Mouse (Mus musculus) gastrocnemius, adult 2 months (tissue): Measurements from ENCODE around the gene Ccdc9. TPM values are rescaled to one million over a fixed set of nuclear protein-coding genes. Genes with fewer than 3 reads are reported as not detected.
A peak's percentile ranks its signal among the peaks of the same experiment; 100 is the strongest.

Source experiments
- DNase-seq: peaks from one replicate; pipeline ENCODE4 v3.0.0; 2022
- H3K27ac ChIP-seq: fragments of 200-600 bp; 2 replicates; pipeline ENCODE4 v1.8.1; 2022; ENCODE audit warnings: mild to moderate bottlenecking
- H3K4me3 ChIP-seq: fragments of 200-600 bp; 2 replicates; pipeline ENCODE4 v1.8.1; 2022; ENCODE audit warnings: mild to moderate bottlenecking, moderate library complexity
- CTCF ChIP-seq: fragments of 200-600 bp; IDR thresholded peaks from 2 replicates; pipeline ENCODE4 v1.8.1; 2022; ENCODE audit warnings: antibody characterized with exemption, mild to moderate bottlenecking, moderate library complexity
- intact Hi-C: fragments of 180-260 bp; cut with DNase I; formaldehyde crosslinking; loops from one replicate; pipeline ENCODE4 v1.15.1; 2025
- total RNA-seq, 2 experiments: library from RNA; stranded (reverse); gene quantifications; 2 replicates each; pipeline ENCODE4 v1.2.3; 2021

Ccdc9 gene
- total RNA-seq, 2 experiments from 2014 or later: 41.0 to 42.1 TPM

GRCm38 (mm10) chr7:16254195-16254594 lies 32.4 kb downstream of the Ccdc9 start:
- TF ChIP-seq CTCF: no peak
- no peak for DNase-seq
- Histone ChIP-seq H3K4me3 (no peak overlapping the region), H3K27ac (no peak overlapping the region)
- intact Hi-C loops: no loop called here

- no peak for TF ChIP-seq CTCF
- no peak for DNase-seq
- intact Hi-C loops: no loop called here
- H3K27ac ChIP-seq: no peak overlapping the region
- no peak overlapping the region for H3K4me3 ChIP-seq
Observed at GRCm38 (mm10) chr7:16250687-16251086, 35.9 kb downstream of the Ccdc9 start.

GRCm38 (mm10) chr7:16245958-16246357 lies 40.6 kb downstream of the Ccdc9 start:
- intact Hi-C loops: loop anchor here (5.0 kb wide), 1 partner anchor 34 kb away; no protein-coding TSS in a partner anchor
- no peak for TF ChIP-seq CTCF
- no peak overlapping the region for H3K27ac ChIP-seq

GRCm38 (mm10) chr7:16244067-16244466 lies 42.5 kb downstream of the Ccdc9 start, which contains the start of gene C5ar2:
Gene C5ar2, minus strand, starts transcription at chr7:16244154.
- DNase-seq: no peak
- Histone ChIP-seq H3K27ac (peak within 1 kb of the TSS; percentile 35; the same call in 1 of the 2 replicates), H3K4me3 (no peak within 1 kb of the TSS)
- intact Hi-C loops: no loop called here
- TF ChIP-seq CTCF: no peak

More at GRCm38 (mm10) chr7:16245958-16246357, 40.6 kb downstream of the Ccdc9 start:
- DNase-seq: no peak
- no peak overlapping the region for H3K4me3 ChIP-seq

- DNase-seq: no peak
- intact Hi-C loops: no loop called here
- TF ChIP-seq CTCF: no peak
- Histone ChIP-seq H3K27ac (no peak overlapping the region), H3K4me3 (no peak overlapping the region)
Observed at GRCm38 (mm10) chr7:16242198-16242597, 44.4 kb downstream of the Ccdc9 start.

GRCm38 (mm10) chr7:16241787-16242186 lies 44.8 kb downstream of the Ccdc9 start:
- TF ChIP-seq CTCF: no peak
- H3K27ac ChIP-seq: no peak overlapping the region
- no peak for DNase-seq
- intact Hi-C loops: no loop called here
- 0 out of 2 replicates have a peak overlapping the region, but pooled peaks have one; percentile 3 for H3K4me3 ChIP-seq

- TF ChIP-seq CTCF: no peak
- H3K4me3 ChIP-seq: no peak overlapping the region
- no peak overlapping the region for H3K27ac ChIP-seq
- intact Hi-C loops: no loop called here
- DNase-seq: no peak
Observed at GRCm38 (mm10) chr7:16240978-16241303, 45.7 kb downstream of the Ccdc9 start.

- DNase-seq: no peak
- intact Hi-C loops: no loop called here
- no peak for TF ChIP-seq CTCF
- Histone ChIP-seq H3K27ac (peak overlapping the region; percentile 81), H3K4me3 (peak overlapping the region; percentile 56; the same call in 1 of the 2 replicates)
Observed at GRCm38 (mm10) chr7:16240281-16240977, 46.2 kb downstream of the Ccdc9 start.

GRCm38 (mm10) chr7:16239554-16239997 lies 47.0 kb downstream of the Ccdc9 start:
- intact Hi-C loops: no loop called here
- DNase-seq: peak; percentile 81
- H3K27ac ChIP-seq: peak overlapping the region; percentile 81
- H3K4me3 ChIP-seq: peak overlapping the region; percentile 56
- no peak for TF ChIP-seq CTCF

GRCm38 (mm10) chr7:16229869-16230268 lies 56.7 kb downstream of the Ccdc9 start:
- DNase-seq: no peak

More at GRCm38 (mm10) chr7:16229869-16230268, 56.7 kb downstream of the Ccdc9 start:
- intact Hi-C loops: no loop called here
- no peak overlapping the region for H3K4me3 ChIP-seq
- peak overlapping the region; percentile 63 for H3K27ac ChIP-seq
- no peak for TF ChIP-seq CTCF

Other genes starting within 250 kb of the Ccdc9 start
- 1 to 10 TPM; 6.8 to 7.1 TPM for gene Bicra, start 238.9 kb downstream of the Ccdc9 start, total RNA-seq
- not detected for gene Zfp541, start 225.0 kb downstream of the Ccdc9 start, total RNA-seq
- 100 to 1,000 TPM in 1 of 2 experiments, 10 to 100 TPM in 1; 99.2 to 113 TPM for gene Napa, start 188.3 kb downstream of the Ccdc9 start, total RNA-seq
- 10 to 100 TPM; 10.3 to 16.0 TPM for gene Kptn, start 166.9 kb downstream of the Ccdc9 start, total RNA-seq
- under 1 TPM; 0.08 to 0.28 TPM for gene Slc8a2, start 157.0 kb downstream of the Ccdc9 start, total RNA-seq
- gene Meis3, start 111.7 kb downstream of the Ccdc9 start, total RNA-seq: 1 to 10 TPM; 1.5 to 2.0 TPM
- 1 to 10 TPM; 3.8 to 4.4 TPM for gene Dhx34, start 64.8 kb downstream of the Ccdc9 start, total RNA-seq
- gene C5ar2, start 42.6 kb downstream of the Ccdc9 start, total RNA-seq: under 1 TPM; 0.18 to 0.39 TPM
- gene C5ar1, start 27.3 kb downstream of the Ccdc9 start, total RNA-seq: 1 to 10 TPM; 1.6 to 2.4 TPM
- 10 to 100 TPM; 15.7 to 15.8 TPM for gene Inafm1, start 13.2 kb downstream of the Ccdc9 start, total RNA-seq
- 1 to 10 TPM; 1.4 to 2.9 TPM for gene Bbc3, start 21.6 kb upstream of the Ccdc9 start, total RNA-seq
- gene Sae1, start 101.0 kb upstream of the Ccdc9 start, total RNA-seq: 10 to 100 TPM; 21.6 to 34.8 TPM
- 10 to 100 TPM; 29.9 to 32.0 TPM for gene Zc3h4, start 114.1 kb upstream of the Ccdc9 start, total RNA-seq
- gene Tmem160, start 166.0 kb upstream of the Ccdc9 start, total RNA-seq: 10 to 100 TPM; 49.2 to 50.0 TPM
- not detected for gene Npas1, start 190.9 kb upstream of the Ccdc9 start, total RNA-seq